Mouse (Mus musculus) T-helper 17 cell (primary cell): ENCODE data around the gene Tacc2.

ENCODE experiments used
- in situ Hi-C, 2 experiments: fragments of 300-600 bp; cut with MboI, MseI; formaldehyde crosslinking; loops; 1 replicate in 1 of 2; 2 replicates in 1 of 2; pipeline ENCODE4 v1.15.1; 2025; ENCODE audit warnings: high pct_unique_total_duplicates in 2 of 2

The Tacc2 gene

GRCm38 (mm10) chr7:130801811-130802210, 224.6 kb downstream of the Tacc2 start:
- in situ Hi-C loops, result no loop called here

GRCm38 (mm10) chr7:130803251-130803825, 226.1 kb downstream of the Tacc2 start:
- in situ Hi-C loops, result no loop called here

DNA sequence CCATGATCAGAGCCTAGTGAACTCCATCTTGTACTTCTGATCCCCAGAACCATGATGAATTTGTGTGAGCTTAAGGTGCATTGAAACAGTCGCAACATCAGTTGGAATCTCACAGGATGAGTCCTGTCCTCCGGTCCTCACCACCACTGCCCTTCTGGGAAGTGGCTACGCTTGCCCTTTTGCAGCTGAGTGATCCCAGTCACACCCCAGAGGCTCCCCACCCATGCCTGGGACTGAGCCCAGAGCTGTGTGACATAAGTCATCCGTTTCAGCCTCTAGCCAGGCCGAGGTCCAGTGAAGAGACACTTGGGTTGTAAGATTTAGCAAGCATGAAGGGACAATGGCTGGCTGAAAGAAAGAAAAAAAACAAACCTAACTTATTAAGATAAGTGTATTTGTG, 227.8 kb downstream of the Tacc2 start:
- in situ Hi-C loops, result no loop called here

GRCm38 (mm10) chr7:130807749-130808148, 230.5 kb downstream of the Tacc2 start:
- in situ Hi-C loops, result no loop called here

GRCm38 (mm10) chr7:130808694-130809093, 231.5 kb downstream of the Tacc2 start:
- in situ Hi-C loops, result no loop called here

GRCm38 (mm10) chr7:130810238-130810637, 233.0 kb downstream of the Tacc2 start:
- in situ Hi-C loops, result no loop called here

DNA sequence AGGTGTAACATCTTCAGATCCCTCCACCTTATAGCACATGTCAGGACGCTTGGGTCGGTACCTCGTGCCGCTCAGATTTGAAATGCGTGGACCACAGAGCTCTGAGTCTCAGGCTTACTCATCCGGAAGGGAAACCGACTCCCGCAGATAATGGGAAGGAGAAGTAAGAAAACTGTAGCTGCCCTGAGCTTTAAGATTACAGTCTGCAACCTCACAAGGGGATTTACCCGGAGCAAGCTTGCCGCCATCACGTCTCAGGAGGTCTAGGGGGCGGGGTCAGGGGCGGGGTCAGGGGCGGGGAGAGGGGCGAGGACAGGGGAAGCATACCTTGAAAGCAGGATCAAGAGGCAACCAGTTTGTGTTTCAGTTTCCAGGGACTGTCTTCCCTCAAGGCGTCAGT, 235.2 kb downstream of the Tacc2 start:
- in situ Hi-C loops, result no loop called here
